Mouse (Mus musculus) T-helper 17 cell (primary cell): ENCODE data around the gene Gm49358.

Experiments
- in situ Hi-C, 2 experiments: fragments of 300-600 bp; cut with MboI, MseI; formaldehyde crosslinking; loops; 1 replicate in 1 of 2; 2 replicates in 1 of 2; pipeline ENCODE4 v1.15.1; 2025; ENCODE audit warnings: high pct_unique_total_duplicates in 2 of 2

Gm49358 gene

GRCm38 (mm10) chr10:86808013-86808758, 44.4 kb downstream of the Gm49358 start:
- in situ Hi-C loops = no loop called here

GRCm38 (mm10) chr10:86810000-86810399, 46.2 kb downstream of the Gm49358 start:
- in situ Hi-C loops = no loop called here

GRCm38 (mm10) chr10:86810612-86811011, 46.8 kb downstream of the Gm49358 start:
- in situ Hi-C loops = no loop called here

- in situ Hi-C loops = no loop called here
Observed at GRCm38 (mm10) chr10:86814292-86815131, 50.7 kb downstream of the Gm49358 start.

- in situ Hi-C loops = no loop called here
Observed at GRCm38 (mm10) chr10:86815133-86815532, 51.4 kb downstream of the Gm49358 start.

- in situ Hi-C loops = no loop called here
Observed at GRCm38 (mm10) chr10:86819649-86820165, 55.9 kb downstream of the Gm49358 start.

GRCm38 (mm10) chr10:86821014-86821413, 57.2 kb downstream of the Gm49358 start:
- in situ Hi-C loops = no loop called here

GRCm38 (mm10) chr10:86824093-86824492, 60.3 kb downstream of the Gm49358 start:
- in situ Hi-C loops = no loop called here

- in situ Hi-C loops = no loop called here
Observed at GRCm38 (mm10) chr10:86824871-86825270, 61.1 kb downstream of the Gm49358 start.

- in situ Hi-C loops = no loop called here
Observed at GRCm38 (mm10) chr10:86825871-86826522, 62.2 kb downstream of the Gm49358 start.

- in situ Hi-C loops = no loop called here
Observed at GRCm38 (mm10) chr10:86826929-86827328, 63.2 kb downstream of the Gm49358 start.

- in situ Hi-C loops = no loop called here
Observed at GRCm38 (mm10) chr10:86828221-86829135, 64.7 kb downstream of the Gm49358 start.

GRCm38 (mm10) chr10:86829515-86829914, 65.7 kb downstream of the Gm49358 start:
- in situ Hi-C loops = no loop called here

- in situ Hi-C loops = no loop called here
Observed at GRCm38 (mm10) chr10:86836784-86837183, 73.0 kb downstream of the Gm49358 start.

GRCm38 (mm10) chr10:86838827-86839226, 75.1 kb downstream of the Gm49358 start:
- in situ Hi-C loops = no loop called here

GRCm38 (mm10) chr10:86842659-86843058, 78.9 kb downstream of the Gm49358 start:
- in situ Hi-C loops = no loop called here

GRCm38 (mm10) chr10:86846926-86847467, 83.2 kb downstream of the Gm49358 start:
- in situ Hi-C loops = no loop called here

GRCm38 (mm10) chr10:86849087-86849486, 85.3 kb downstream of the Gm49358 start:
- in situ Hi-C loops = no loop called here

- in situ Hi-C loops = no loop called here
Observed at GRCm38 (mm10) chr10:86849508-86849907, 85.7 kb downstream of the Gm49358 start.

GRCm38 (mm10) chr10:86852160-86852559, 88.4 kb downstream of the Gm49358 start:
- in situ Hi-C loops = no loop called here

GRCm38 (mm10) chr10:86853433-86853832, 89.7 kb downstream of the Gm49358 start:
- in situ Hi-C loops = no loop called here
